Mouse (Mus musculus) neural tube, postnatal 0 days (tissue): ENCODE results near the gene Col11a1. TPM values are rescaled to one million over a fixed set of nuclear protein-coding genes. Genes with fewer than 3 reads are reported as not detected.

Source experiments
- polyA plus RNA-seq: library from polyadenylated mRNA; unstranded; fragments of >200 nt; fragmentation: Nextera tagmentation; extraction: Ambion mirVana; gene quantifications from 2 replicates; pipeline ENCODE4 v1.2.1, GENCODE M21; 2015

The Col11a1 gene
- 16.3 and 18.8 TPM in 2 replicates for polyA plus RNA-seq

DNA sequence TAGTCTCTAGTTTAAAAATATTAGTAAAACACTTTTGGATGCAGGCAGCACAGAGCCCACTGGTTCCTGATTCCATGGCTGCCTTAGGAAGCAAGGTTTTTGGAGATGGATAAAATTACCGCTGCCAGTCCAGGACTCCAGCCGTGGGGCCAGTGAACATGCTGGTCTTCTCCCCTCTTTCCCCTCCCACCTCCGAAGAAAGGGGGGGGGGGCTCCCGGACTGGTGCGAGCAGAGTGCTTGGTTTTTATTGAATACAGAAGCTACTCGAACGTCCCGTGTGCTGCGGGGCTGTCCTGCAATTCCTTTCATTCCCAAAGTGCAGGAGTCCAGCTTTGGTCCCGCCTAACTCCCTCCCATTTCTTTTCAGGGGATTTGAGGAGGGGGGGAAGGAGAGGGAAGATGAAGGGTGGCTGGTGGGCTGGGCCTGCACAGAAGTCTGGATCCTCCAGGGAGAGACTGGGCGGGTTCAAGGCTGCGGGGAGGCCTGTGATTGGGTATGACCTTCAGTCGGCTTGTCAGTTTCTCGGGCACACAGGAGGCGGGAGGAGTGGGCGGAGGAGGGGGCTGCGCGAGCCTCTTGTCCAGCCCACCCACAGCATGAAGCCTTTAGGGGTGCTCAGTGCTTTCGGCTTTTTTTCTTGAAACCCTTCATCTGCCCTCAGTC, at the start of gene Col11a1:
Gene Col11a1, plus strand, starts transcription at position 570 of the 665 bp plus-strand sequence.

